Mouse (Mus musculus) neural tube, embryonic 15.5 days (tissue): ENCODE results near the gene Aadacl2. TPM values are rescaled to one million over a fixed set of nuclear protein-coding genes. Genes with fewer than 3 reads are reported as not detected.

Experiments
- polyA plus RNA-seq: library from polyadenylated mRNA; unstranded; fragments of >200 nt; fragmentation: Nextera tagmentation; extraction: Ambion mirVana; gene quantifications from 2 replicates; pipeline ENCODE4 v1.2.1, GENCODE M21; 2015

Gene Aadacl2
- polyA plus RNA-seq, 1 experiment from 2014 or later = not detected

Other genes starting within 250 kb of the Aadacl2 start
- gene Gm8298, start 145.7 kb upstream of the Aadacl2 start, polyA plus RNA-seq = not detected in 2 replicates
- not detected in 2 replicates for gene C130079G13Rik, start 81.5 kb upstream of the Aadacl2 start, polyA plus RNA-seq
- 0.19 and 1.9 TPM in 2 replicates for gene Aadac, start 19.0 kb downstream of the Aadacl2 start, polyA plus RNA-seq
- gene Sucnr1, start 75.1 kb downstream of the Aadacl2 start, polyA plus RNA-seq = not detected in 2 replicates